Mouse (Mus musculus) erythroblast, embryonic 14.5 days (primary cell): ENCODE data around the gene Vmn2r114. TPM values are rescaled to one million over a fixed set of nuclear protein-coding genes. Genes with fewer than 3 reads are reported as not detected.
"Not testable (repeated sequence)": the region's sequence is repeated elsewhere in the genome, so short reads cannot be mapped to it uniquely, and the experiment has no call there.

ENCODE experiments used
- H3K27me3 ChIP-seq: 2 replicates; pipeline ENCODE4 v1.6.1; 2012; ENCODE audit warnings: inconsistent platforms; ENCODE audit not compliant: control insufficient read depth
- H3K36me3 ChIP-seq: 2 replicates; pipeline ENCODE4 v1.6.1; 2012; ENCODE audit warnings: mild to moderate bottlenecking, inconsistent platforms; ENCODE audit not compliant: control insufficient read depth
- H3K4me1 ChIP-seq: 2 replicates; pipeline ENCODE4 v1.6.1; 2012; ENCODE audit warnings: inconsistent platforms; ENCODE audit not compliant: control insufficient read depth
- H3K4me3 ChIP-seq: replicated peaks from 2 replicates; pipeline ENCODE3; 2012; ENCODE audit warnings: moderate library complexity, mild to moderate bottlenecking, inconsistent platforms
- H3K9me3 ChIP-seq: 2 replicates; pipeline ENCODE4 v1.6.1; 2012; ENCODE audit warnings: low read length, inconsistent platforms, mixed read lengths; ENCODE audit not compliant: control insufficient read depth
- GATA1 ChIP-seq: IDR thresholded peaks from 2 replicates; pipeline ENCODE4 v1.6.1; 2012; ENCODE audit warnings: low read length, inconsistent platforms, mixed read lengths
- TAL1 ChIP-seq: IDR thresholded peaks from 3 replicates; pipeline ENCODE4 v1.6.1; 2012; ENCODE audit warnings: low read length, inconsistent platforms, mixed read lengths
- polyA plus RNA-seq: library from polyadenylated mRNA; stranded (reverse); fragments of >175 nt; gene quantifications from 2 replicates; pipeline ENCODE4 v1.2.3, GENCODE M21; 2012

Vmn2r114 gene
- polyA plus RNA-seq, result not detected in 2 replicates

DNA sequence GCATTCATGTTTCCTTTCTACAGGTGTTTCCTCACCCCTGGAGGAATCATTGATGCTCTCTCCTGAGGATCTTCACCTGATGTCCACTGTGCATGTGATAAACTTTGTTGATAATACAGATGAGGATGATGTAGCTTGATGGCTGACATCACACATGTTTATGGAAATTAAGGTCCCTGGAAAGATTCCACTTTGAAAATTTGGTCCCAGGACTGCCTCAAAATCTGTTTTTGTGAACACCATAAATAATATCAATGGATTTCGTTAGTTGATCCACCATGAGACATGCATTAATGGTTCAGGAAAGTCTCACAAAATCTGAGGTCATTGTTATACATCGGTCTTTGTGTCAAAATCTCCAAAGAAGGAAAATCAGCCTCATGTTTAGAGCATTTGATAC lies at the start of gene Vmn2r114:
Vmn2r114 (minus strand) TSS at position 101 of the 400 bp plus-strand sequence.
- H3K27me3 ChIP-seq, H3K4me1 ChIP-seq, H3K9me3 ChIP-seq, H3K36me3 ChIP-seq, H3K4me3 ChIP-seq: not testable (repeated sequence)

DNA sequence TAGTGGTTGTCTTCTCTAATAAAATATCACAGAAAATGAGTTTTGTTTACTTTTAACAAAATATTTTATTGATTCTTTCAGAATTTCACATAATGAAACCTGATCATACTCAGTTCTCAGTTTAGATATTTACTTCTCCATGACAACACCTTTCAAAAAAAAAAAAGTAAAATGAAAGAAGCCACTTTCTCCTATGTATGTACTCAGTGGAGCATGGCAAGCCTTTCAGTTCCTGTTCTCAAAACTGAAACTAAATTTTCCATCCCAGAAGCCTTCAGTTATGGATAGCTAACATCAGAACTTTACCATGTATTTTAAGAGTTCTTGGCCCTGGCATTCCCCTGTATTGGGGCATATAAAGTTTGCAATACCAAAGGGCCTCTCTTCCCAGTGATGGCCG lies 39.3 kb upstream of the Vmn2r114 start:
- Histone ChIP-seq H3K9me3 (no peaks in the 10 kb centered on the region), H3K36me3 (no peaks in the 10 kb centered on the region), H3K27me3 (no peaks in the 10 kb centered on the region), H3K4me1 (no peaks in the 10 kb centered on the region), H3K4me3 (no peak overlapping the region)
- TF ChIP-seq TAL1 (no peak), GATA1 (no peak)

DNA sequence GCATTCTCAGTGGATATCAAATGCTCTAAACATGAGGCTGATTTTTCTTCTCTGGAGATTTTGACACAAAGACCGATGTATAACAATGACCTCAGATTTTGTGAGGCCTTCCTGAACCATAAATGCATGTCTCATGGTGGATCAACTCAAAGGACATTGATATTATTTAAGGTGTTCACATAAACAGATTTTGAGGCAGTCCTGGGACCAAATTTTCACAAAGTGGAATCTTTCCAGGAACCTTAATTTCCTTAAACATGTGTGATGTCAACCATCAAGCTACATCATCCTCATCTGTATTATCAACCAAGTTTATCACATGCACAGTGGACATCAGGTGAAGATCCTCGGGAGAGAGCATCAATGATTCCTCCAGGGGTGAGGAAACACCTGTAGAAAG lies 31.1 kb upstream of the Vmn2r114 start, which contains the start of gene Vmn2r115:
Vmn2r115 (plus strand) TSS at position 301 of the 400 bp plus-strand sequence.
- not testable (repeated sequence) for H3K27me3 ChIP-seq, H3K4me1 ChIP-seq, H3K9me3 ChIP-seq, H3K36me3 ChIP-seq, H3K4me3 ChIP-seq

- Histone ChIP-seq H3K4me1 (no peaks in the 10 kb centered on the region), H3K9me3 (peaks cover 11% of the 10 kb centered on the region)
- no peak for TF ChIP-seq TAL1
Observed at GRCm38 (mm10) chr17:23330657-23331056, 18.3 kb upstream of the Vmn2r114 start.

More at GRCm38 (mm10) chr17:23330657-23331056, 18.3 kb upstream of the Vmn2r114 start:
- no peaks in the 10 kb centered on the region for H3K27me3 ChIP-seq
- H3K4me3 ChIP-seq, result no peak overlapping the region
- no peaks in the 10 kb centered on the region for H3K36me3 ChIP-seq

Other genes starting within 250 kb of the Vmn2r114 start
- 0.01 and 0.02 TPM in 2 replicates for gene Zfp40, start 119.3 kb downstream of the Vmn2r114 start, polyA plus RNA-seq
- under 0.01 TPM in 1 of 2 replicates, not detected in the other for gene Vmn2r115, start 31.2 kb upstream of the Vmn2r114 start, polyA plus RNA-seq
- not detected in 2 replicates for gene Vmn2r116, start 72.1 kb upstream of the Vmn2r114 start, polyA plus RNA-seq
- gene Vmn2r117, start 167.2 kb upstream of the Vmn2r114 start, polyA plus RNA-seq, result under 0.01 TPM in 1 of 2 replicates, not detected in the other